Mouse (Mus musculus) ES-E14 (cell line): ENCODE measurements at regions not wholly inside any gene's neighbourhood (a gene's known extent, or its start where the extent isn't known, plus 50 kb on each side); places are given as distances from the start of the nearest gene placed in this dataset.

Experiments
- CHD2 ChIP-seq: IDR thresholded peaks from 2 replicates; pipeline ENCODE4 v1.6.1; 2014; ENCODE audit warnings: mild to moderate bottlenecking, low read depth, low read length, inconsistent platforms
- HCFC1 ChIP-seq: IDR thresholded peaks from 2 replicates; pipeline ENCODE4 v1.6.1; 2012; ENCODE audit warnings: low read length, inconsistent platforms, borderline replicate concordance; ENCODE audit not compliant: insufficient read depth
- MAFK ChIP-seq: IDR thresholded peaks from 2 replicates; pipeline ENCODE4 v1.6.1; 2014; ENCODE audit warnings: mild to moderate bottlenecking, low read depth, low read length, inconsistent platforms; ENCODE audit not compliant: insufficient read depth
- ZC3H11A ChIP-seq: IDR thresholded peaks from 2 replicates; pipeline ENCODE4 v1.6.1; 2012; ENCODE audit warnings: low read depth, mild to moderate bottlenecking, inconsistent platforms, low read length, borderline replicate concordance
- ZNF384 ChIP-seq: IDR thresholded peaks from 2 replicates; pipeline ENCODE4 v1.6.1; 2012; ENCODE audit warnings: low read depth, low read length, inconsistent platforms

DNA sequence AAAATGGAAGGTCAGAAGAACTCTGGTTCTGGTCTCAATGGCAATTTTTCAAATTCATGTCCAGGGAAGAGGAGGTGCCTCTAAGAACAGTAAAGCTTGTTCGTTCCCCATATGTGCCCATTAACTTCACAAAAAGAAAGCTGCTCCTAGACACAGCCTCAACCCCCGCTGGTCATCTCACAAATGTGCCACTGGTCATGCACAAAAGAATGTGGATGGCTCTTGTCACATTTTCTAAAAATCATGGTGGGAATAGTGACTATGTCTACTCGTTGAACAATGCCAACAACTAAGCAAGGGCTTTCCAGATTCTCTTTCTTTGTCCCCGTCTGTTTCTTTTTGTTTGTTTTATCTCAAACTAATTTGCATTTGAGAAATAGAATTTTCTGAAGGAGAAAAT, 510.3 kb upstream of the Mms22l start:
- no peak for TF ChIP-seq CHD2
- no peak for TF ChIP-seq MAFK
- TF ChIP-seq ZC3H11A, result no peak
- no peak for TF ChIP-seq ZNF384
- no peak for TF ChIP-seq HCFC1
